Comparison of ENCODE assay signal across 11 mouse cellular contexts in the genomic region with DNA sequence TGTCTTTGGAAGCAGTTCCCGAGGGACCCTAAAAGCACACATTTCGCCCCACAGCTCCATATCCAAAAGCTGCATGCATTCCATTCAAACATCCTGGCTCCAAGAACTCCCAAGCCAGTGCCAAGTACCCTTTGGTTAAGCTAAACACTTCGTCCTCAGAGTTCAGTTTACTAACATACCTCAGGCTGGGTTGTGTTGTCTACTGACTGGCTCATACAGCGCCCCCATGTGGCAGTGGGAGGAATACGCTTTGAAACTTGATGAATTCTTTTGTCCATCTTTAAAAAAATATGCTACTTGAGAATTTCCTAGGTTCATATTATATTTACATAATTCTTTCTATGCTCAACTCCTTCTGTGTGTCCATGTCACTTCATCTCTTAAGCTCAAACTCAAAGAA. TPM values are rescaled to one million over a fixed set of nuclear protein-coding genes. Genes with fewer than 3 reads are reported as not detected.
DNase-seq lines count a peak whose midpoint lies in the region; ATAC-seq and TF ChIP-seq lines count a peak whose summit lies in the region.
"Had no signal": no experiment of that assay in that cellular context is flagged by ENCODE, and none has a peak within 500 bp of the region (broad histone marks: within the 10 kb centered on the region; RNA-seq: fewer than 3 reads in every experiment).

No protein-coding gene starts in this region.

- H3K4me2 ChIP-seq in liver, postnatal 0 days (ENCODE audit: low read depth, low read length) = no peak overlapping the region
- H3K4me2 ChIP-seq in neural tube, embryonic 15.5 days = no peak overlapping the region
- H3K4me2 ChIP-seq in hindbrain, embryonic 14.5 days (replicated peaks) = no peak overlapping the region
- H3K4me2 ChIP-seq: limb, embryonic 12.5 days had no signal

- WGBS in liver, postnatal 0 days (ENCODE audit: insufficient replicate concordance) = 50% methylated on average over 5 of the region's 5 CpGs
- 67% methylated on average over 5 of the region's 5 CpGs for WGBS in neural tube, embryonic 15.5 days
- WGBS in hindbrain, embryonic 14.5 days = 65% methylated on average over 5 of the region's 5 CpGs

- no peak for TF ChIP-seq EP300 in liver, postnatal 0 days (IDR thresholded peaks at IDR 0.05; ENCODE audit: low read depth)

- H3K9me3 ChIP-seq in liver, postnatal 0 days (ENCODE audit: low read length) = no peaks in the 10 kb centered on the region
- no peaks in the 10 kb centered on the region for H3K9me3 ChIP-seq in neural tube, embryonic 15.5 days (replicated peaks)
- no peaks in the 10 kb centered on the region for H3K9me3 ChIP-seq in hindbrain, embryonic 14.5 days (ENCODE audit: control insufficient read depth, low read length)

- no peak overlapping the region for H3K4me3 ChIP-seq in layer of hippocampus, adult 2 months
- no peak overlapping the region for H3K4me3 ChIP-seq in liver, postnatal 0 days (ENCODE audit: low read depth, low read length)
- no peak overlapping the region for H3K4me3 ChIP-seq in neural tube, embryonic 15.5 days (replicated peaks)
- no peak overlapping the region for H3K4me3 ChIP-seq in hindbrain, embryonic 14.5 days (replicated peaks; ENCODE audit: low read length)
- H3K4me3 ChIP-seq: erythroblast, embryonic 14.5 days; limb, embryonic 12.5 days had no signal

- no peaks in the 10 kb centered on the region; the same call in 1 of the 2 replicates for H3K4me1 ChIP-seq in liver, postnatal 0 days (ENCODE audit: insufficient read depth)
- no peaks in the 10 kb centered on the region for H3K4me1 ChIP-seq in neural tube, embryonic 15.5 days
- H3K4me1 ChIP-seq in hindbrain, embryonic 14.5 days (replicated peaks; ENCODE audit: control insufficient read depth, insufficient read depth, low read length) = no peaks in the 10 kb centered on the region
- H3K4me1 ChIP-seq: limb, embryonic 12.5 days had no signal

- no peak overlapping the region for H3K27ac ChIP-seq in layer of hippocampus, adult 2 months
- peak overlapping the region; percentile 66 for H3K27ac ChIP-seq in liver, postnatal 0 days (ENCODE audit: low read depth)
- no peak overlapping the region for H3K27ac ChIP-seq in neural tube, embryonic 15.5 days (replicated peaks)
- no peak overlapping the region for H3K27ac ChIP-seq in hindbrain, embryonic 14.5 days
- H3K27ac ChIP-seq: limb, embryonic 12.5 days had no signal

- no peak for TF ChIP-seq POLR2A in brain, embryonic 14.5 days (IDR thresholded peaks at IDR 0.05; ENCODE audit: borderline replicate concordance, extremely low read depth, insufficient read depth, insufficient read length, poor library complexity, severe bottlenecking)

- H3K9ac ChIP-seq in liver, postnatal 0 days (replicated peaks) = no peak overlapping the region
- no peak overlapping the region for H3K9ac ChIP-seq in neural tube, embryonic 15.5 days (replicated peaks)
- H3K9ac ChIP-seq in hindbrain, embryonic 14.5 days = no peak overlapping the region
- H3K9ac ChIP-seq: limb, embryonic 12.5 days had no signal

- no peak for DNase-seq in layer of hippocampus, adult 2 months (ENCODE audit: low spot score in 2 of 2)
- no peak for DNase-seq in layer of hippocampus, adult 9-10 months (ENCODE audit: low spot score)
- DNase-seq in ES-CJ7 (ENCODE audit: low read depth, low spot score) = peak; percentile 63
- peak; percentile 8 for DNase-seq in brain, embryonic 14.5 days (ENCODE audit: low read depth)
- peak; percentile 59 for DNase-seq in liver, postnatal 0 days
- DNase-seq in MN1 (ENCODE audit: low spot score) = no peak
- DNase-seq in hindbrain, embryonic 14.5 days (ENCODE audit: low spot score) = no peak

- peak; percentile 68 for TF ChIP-seq CTCF in layer of hippocampus, adult 2 months (conservative IDR thresholded peaks at IDR 0.05)
- TF ChIP-seq CTCF in brain, embryonic 14.5 days (IDR thresholded peaks at IDR 0.05; ENCODE audit: borderline replicate concordance, extremely low read depth, insufficient read depth, insufficient read length) = peak; percentile 42; the same call in 1 of the 2 replicates
- peak; percentile 68 for TF ChIP-seq CTCF in liver, postnatal 0 days (IDR thresholded peaks at IDR 0.05; ENCODE audit: low read depth)

- H3K36me3 ChIP-seq in liver, postnatal 0 days (replicated peaks; ENCODE audit: insufficient read depth, low read length) = no peaks in the 10 kb centered on the region
- H3K36me3 ChIP-seq in neural tube, embryonic 15.5 days = no peaks in the 10 kb centered on the region
- H3K36me3 ChIP-seq in hindbrain, embryonic 14.5 days (replicated peaks; ENCODE audit: control insufficient read depth, insufficient read depth) = no peaks in the 10 kb centered on the region
- H3K36me3 ChIP-seq: limb, embryonic 12.5 days had no signal

- no peaks in the 10 kb centered on the region for H3K27me3 ChIP-seq in liver, postnatal 0 days (ENCODE audit: insufficient read depth, low read length)
- no peaks in the 10 kb centered on the region for H3K27me3 ChIP-seq in neural tube, embryonic 15.5 days (replicated peaks)
- no peaks in the 10 kb centered on the region for H3K27me3 ChIP-seq in hindbrain, embryonic 14.5 days (ENCODE audit: control insufficient read depth, insufficient read depth, low read length)
- H3K27me3 ChIP-seq: limb, embryonic 12.5 days had no signal

- no peak for ATAC-seq in liver, postnatal 0 days
- ATAC-seq in neural tube, embryonic 15.5 days (ENCODE audit: low FRiP score) = no peak
- no peak for ATAC-seq in hindbrain, embryonic 14.5 days (ENCODE audit: low FRiP score)

RNA-seq across cellular contexts. Expression of a gene that starts 25.9 kb away (rescaled TPM):
- total RNA-seq in layer of hippocampus, adult 2 months (2021) = under 1 TPM in 1 of 2 experiments, not detected in 1; 0.27 TPM
- polyA plus RNA-seq in brain, embryonic 14.5 days (2012; rRNA removed) = 0.08 TPM in 1 of 2 replicates, not detected in the other
- polyA plus RNA-seq in liver, postnatal 0 days (2015; fragmentation: Nextera tagmentation; extraction: Ambion mirVana) = 189 and 204 TPM in 2 replicates
- 0.35 and 2.8 TPM in 2 replicates for polyA plus RNA-seq in neural tube, embryonic 15.5 days (2015; fragmentation: Nextera tagmentation; extraction: Ambion mirVana)
- 0.25 TPM in 1 of 2 replicates, not detected in the other for polyA plus RNA-seq in hindbrain, embryonic 14.5 days (2014; fragmentation: Nextera tagmentation; extraction: Ambion mirVana)
- polyA plus RNA-seq: erythroblast, embryonic 14.5 days; heart, embryonic 14.5 days; limb, embryonic 12.5 days had no signal

RNA-seq across cellular contexts. Expression of a gene that starts 54.1 kb away (rescaled TPM):
- total RNA-seq in layer of hippocampus, adult 2 months (2021) = 1 to 10 TPM; 5.4 to 5.7 TPM
- 1.7 and 1.8 TPM in 2 replicates for polyA plus RNA-seq in brain, embryonic 14.5 days (2012; rRNA removed)
- 12.6 and 12.8 TPM in 2 replicates for polyA plus RNA-seq in liver, postnatal 0 days (2015; fragmentation: Nextera tagmentation; extraction: Ambion mirVana)
- polyA plus RNA-seq in neural tube, embryonic 15.5 days (2015; fragmentation: Nextera tagmentation; extraction: Ambion mirVana) = 2.1 and 3.0 TPM in 2 replicates
- 1.6 and 1.8 TPM in 2 replicates for polyA plus RNA-seq in hindbrain, embryonic 14.5 days (2014; fragmentation: Nextera tagmentation; extraction: Ambion mirVana)
- polyA plus RNA-seq: erythroblast, embryonic 14.5 days had no signal

Comparison
In these comparisons a context has a peak if more than half of its experiments do, and no peak if none do; other contexts are left out.
1. DNase-seq: peak in ES-CJ7 (single experiment), brain, embryonic 14.5 days (single experiment) and liver, postnatal 0 days (single experiment); none in layer of hippocampus, adult 2 months (0 of 2), layer of hippocampus, adult 9-10 months (single experiment), MN1 (single experiment) and hindbrain, embryonic 14.5 days (single experiment).
2. RNA of a gene that starts 25.9 kb away (polyA plus RNA-seq): 189 to 204 TPM in liver, postnatal 0 days; 0.35 to 2.8 TPM in neural tube, embryonic 15.5 days, 0.25 TPM in hindbrain, embryonic 14.5 days and 0.08 TPM in brain, embryonic 14.5 days; every median in the first group is over 10 times any median in the second.
3. Peak in every context shown above with its lines, with median percentiles within 50 percentile points of each other: CTCF ChIP-seq.